Mouse (Mus musculus): Measurements from ENCODE around the gene Nono.

The Nono gene

GRCm38 (mm10) chrX:101429142-101429949, at the start of gene Nono:
Nono (plus strand) TSS chrX:101429318.
- DNase-seq (ENCODE audit: low spot score) = peak; percentile 80

GRCm38 (mm10) chrX:101379744-101380143, 49.4 kb upstream of the Nono start:
- no peak for DNase-seq (ENCODE audit: low spot score)

- no peak for DNase-seq (ENCODE audit: low spot score)
Observed at GRCm38 (mm10) chrX:101383455-101383854, 45.7 kb upstream of the Nono start.

- no peak for DNase-seq (ENCODE audit: low spot score)
Observed at GRCm38 (mm10) chrX:101384439-101385137, 44.5 kb upstream of the Nono start.

- DNase-seq (ENCODE audit: low spot score) = no peak
Observed at GRCm38 (mm10) chrX:101386222-101386621, 42.9 kb upstream of the Nono start.

- no peak for DNase-seq (ENCODE audit: low spot score)
Observed at GRCm38 (mm10) chrX:101388866-101389537, 40.1 kb upstream of the Nono start.

GRCm38 (mm10) chrX:101394341-101394740, 34.8 kb upstream of the Nono start:
- DNase-seq (ENCODE audit: low spot score) = no peak

GRCm38 (mm10) chrX:101396459-101396858, 32.7 kb upstream of the Nono start:
- no peak for DNase-seq (ENCODE audit: low spot score)

GRCm38 (mm10) chrX:101418946-101419724, 10.0 kb upstream of the Nono start:
- DNase-seq (ENCODE audit: low spot score) = peak; percentile 32

- peak; percentile 86 for DNase-seq (ENCODE audit: low spot score)
Observed at GRCm38 (mm10) chrX:101419725-101420699, 9.1 kb upstream of the Nono start.

GRCm38 (mm10) chrX:101420700-101421095, 8.4 kb upstream of the Nono start, which contains the start of gene Zmym3:
Zmym3 (minus strand) TSS chrX:101420849.
- no peak for DNase-seq (ENCODE audit: low spot score)

GRCm38 (mm10) chrX:101423462-101423861, 5.7 kb upstream of the Nono start:
- DNase-seq (ENCODE audit: low spot score) = no peak

- DNase-seq (ENCODE audit: low spot score) = peak; percentile 20
Observed at GRCm38 (mm10) chrX:101427774-101428173, 1.3 kb upstream of the Nono start.

- DNase-seq (ENCODE audit: low spot score) = no peak
Observed at GRCm38 (mm10) chrX:101428785-101429141, 355 bp upstream of the Nono start.

GRCm38 (mm10) chrX:101429976-101430375, 858 bp downstream of the Nono start:
- peak; percentile 7 for DNase-seq (ENCODE audit: low spot score)

- DNase-seq (ENCODE audit: low spot score) = no peak
Observed at GRCm38 (mm10) chrX:101448886-101449475, 19.9 kb downstream of the Nono start, which contains the start of gene Itgb1bp2. Itgb1bp2 (plus strand) TSS chrX:101449088.

GRCm38 (mm10) chrX:101451147-101451546, 22.0 kb downstream of the Nono start:
- DNase-seq (ENCODE audit: low spot score) = no peak

- no peak for DNase-seq (ENCODE audit: low spot score)
Observed at GRCm38 (mm10) chrX:101451591-101451990, 22.5 kb downstream of the Nono start.

- DNase-seq (ENCODE audit: low spot score) = no peak
Observed at GRCm38 (mm10) chrX:101472202-101472601, 43.1 kb downstream of the Nono start.
